ENCODE assay signal across 9 mouse cellular contexts in genomic region chr14:79768996-79769395, GRCm38 (mm10). TPM values are rescaled to one million over a fixed set of nuclear protein-coding genes. Genes with fewer than 3 reads are reported as not detected.
DNase-seq lines count a peak whose midpoint lies in the region; ATAC-seq and TF ChIP-seq lines count a peak whose summit lies in the region.
"Had no signal": no experiment of that assay in that cellular context is flagged by ENCODE, and none has a peak within 500 bp of the region (broad histone marks: within the 10 kb centered on the region; RNA-seq: fewer than 3 reads in every experiment).

No protein-coding gene starts in this region.

- no peaks in the 10 kb centered on the region for H3K36me3 ChIP-seq in E14TG2a.4 (ENCODE audit: insufficient read depth, low read length)
- H3K36me3 ChIP-seq in hindbrain, embryonic 15.5 days, result no peaks in the 10 kb centered on the region
- H3K36me3 ChIP-seq in midbrain, embryonic 11.5 days (ENCODE audit: control insufficient read depth, insufficient read depth, low read length), result no peaks in the 10 kb centered on the region

- H3K4me2 ChIP-seq in hindbrain, embryonic 15.5 days, result peak overlapping the region; percentile 88
- H3K4me2 ChIP-seq in midbrain, embryonic 11.5 days, result peak overlapping the region; percentile 84

- DNase-seq in heart, adult 11 months, result peak; percentile 85
- DNase-seq in heart, adult 9 months (ENCODE audit: low spot score in 2 of 2), result no peak
- DNase-seq in embryo, embryonic 10.5 days (ENCODE audit: low spot score), result peak; percentile 49
- DNase-seq in midbrain, embryonic 11.5 days (ENCODE audit: low spot score, missing footprints), result peak; percentile 95
- no peak for DNase-seq in spleen, postnatal 36 days (ENCODE audit: low spot score in 2 of 2)
- DNase-seq in natural killer cell, adult 2 months (ENCODE audit: low spot score in 2 of 2), result no peak

- WGBS in hindbrain, embryonic 15.5 days, result 3% methylated on average over 30 of the region's 30 CpGs
- WGBS in midbrain, embryonic 11.5 days, result 2% methylated on average over 30 of the region's 30 CpGs

- H3K4me1 ChIP-seq in E14TG2a.4 (replicated peaks; ENCODE audit: low read depth, low read length), result peaks cover 56% of the 10 kb centered on the region
- peaks cover 59% of the 10 kb centered on the region for H3K4me1 ChIP-seq in hindbrain, embryonic 15.5 days (replicated peaks)
- H3K4me1 ChIP-seq in midbrain, embryonic 11.5 days (ENCODE audit: control insufficient read depth, insufficient read depth, low read length), result peaks cover 44% of the 10 kb centered on the region

- H3K9me3 ChIP-seq in E14TG2a.4 (ENCODE audit: low read length), result no peaks in the 10 kb centered on the region
- no peaks in the 10 kb centered on the region for H3K9me3 ChIP-seq in hindbrain, embryonic 15.5 days
- no peaks in the 10 kb centered on the region for H3K9me3 ChIP-seq in midbrain, embryonic 11.5 days (ENCODE audit: control insufficient read depth, low read length)

- peak overlapping the region; percentile 78 for H3K9ac ChIP-seq in hindbrain, embryonic 15.5 days
- peak overlapping the region; percentile 73 for H3K9ac ChIP-seq in midbrain, embryonic 11.5 days (ENCODE audit: low read length)

- TF ChIP-seq CTCF in E14TG2a.4 (conservative IDR thresholded peaks at IDR 0.05; ENCODE audit: low read length), result no peak

- H3K27me3 ChIP-seq in E14TG2a.4 (ENCODE audit: insufficient read depth, low read length), result peaks cover 88% of the 10 kb centered on the region
- H3K27me3 ChIP-seq in hindbrain, embryonic 15.5 days, result no peaks in the 10 kb centered on the region; the same call in 1 of the 2 replicates
- peaks cover 31% of the 10 kb centered on the region for H3K27me3 ChIP-seq in midbrain, embryonic 11.5 days (ENCODE audit: control insufficient read depth, insufficient read depth, low read length)
- H3K27me3 ChIP-seq: CH12.LX had no signal

- ATAC-seq in hindbrain, embryonic 15.5 days (ENCODE audit: low FRiP score, low read depth), result no peak
- ATAC-seq in midbrain, embryonic 11.5 days (ENCODE audit: low FRiP score), result no peak

- H3K4me3 ChIP-seq in E14TG2a.4 (replicated peaks; ENCODE audit: low read length), result peak overlapping the region; percentile 76
- H3K4me3 ChIP-seq in hindbrain, embryonic 15.5 days, result peak overlapping the region; percentile 60
- H3K4me3 ChIP-seq in midbrain, embryonic 11.5 days (ENCODE audit: low read depth, low read length), result peak overlapping the region; percentile 72

- peak overlapping the region; percentile 89; the same call in 1 of the 2 replicates for H3K27ac ChIP-seq in hindbrain, embryonic 15.5 days (replicated peaks)
- no peak overlapping the region for H3K27ac ChIP-seq in midbrain, embryonic 11.5 days (ENCODE audit: low read depth, low read length)

RNA-seq across cellular contexts. Expression of gene Pcdh8, which starts 2.1 kb away (rescaled TPM):
- polyA plus RNA-seq in hindbrain, embryonic 15.5 days (2015; fragmentation: Nextera tagmentation; extraction: Ambion mirVana), result 54.6 and 58.9 TPM in 2 replicates
- polyA plus RNA-seq in midbrain, embryonic 11.5 days (2014; fragmentation: Nextera tagmentation; extraction: Ambion mirVana), result 32.8 and 37.5 TPM in 2 replicates

Comparison
In these comparisons a context has a peak if more than half of its experiments do, and no peak if none do; other contexts are left out.
1. DNase-seq: peak in heart, adult 11 months (single experiment), embryo, embryonic 10.5 days (single experiment) and midbrain, embryonic 11.5 days (single experiment); none in heart, adult 9 months (0 of 2), spleen, postnatal 36 days (0 of 2) and natural killer cell, adult 2 months (0 of 2).
2. Peak in every context shown above with its lines, with median percentiles within 50 percentile points of each other: H3K4me3 ChIP-seq.